Mouse (Mus musculus) liver, embryonic 15.5 days (tissue): ENCODE measurements around the gene Slc38a6. TPM values are rescaled to one million over a fixed set of nuclear protein-coding genes. Genes with fewer than 3 reads are reported as not detected.

ENCODE experiments used
- ATAC-seq: fragments of 200-750 bp; cut with Nextera tagmentation; 2 replicates; pipeline ENCODE4 v1.8.0; 2017; ENCODE audit warnings: moderate number of reproducible peaks, mild to moderate bottlenecking, moderate library complexity; ENCODE audit not compliant: insufficient read depth
- H3K27ac ChIP-seq: fragments of 300-500 bp; sonication (generic); replicated peaks from 2 replicates; pipeline ENCODE4 v1.5.1; 2015; ENCODE audit warnings: mild to moderate bottlenecking, inconsistent platforms
- H3K27me3 ChIP-seq: fragments of 300-500 bp; sonication (generic); 2 replicates; pipeline ENCODE4 v1.6.1; 2015; ENCODE audit warnings: mild to moderate bottlenecking, inconsistent platforms
- H3K36me3 ChIP-seq: fragments of 300-500 bp; sonication (generic); replicated peaks from 2 replicates; pipeline ENCODE4 v1.6.1; 2015; ENCODE audit warnings: moderate library complexity, mild to moderate bottlenecking, inconsistent platforms
- H3K4me1 ChIP-seq: fragments of 300-500 bp; sonication (generic); replicated peaks from 2 replicates; pipeline ENCODE4 v1.6.1; 2015; ENCODE audit warnings: inconsistent platforms
- H3K4me2 ChIP-seq: fragments of 300-500 bp; sonication (generic); 2 replicates; pipeline ENCODE4 v1.6.1; 2015; ENCODE audit warnings: moderate library complexity, mild to moderate bottlenecking, inconsistent platforms
- H3K4me3 ChIP-seq: fragments of 300-500 bp; sonication (generic); replicated peaks from 2 replicates; pipeline ENCODE4 v1.5.1; 2015; ENCODE audit warnings: mild to moderate bottlenecking, inconsistent platforms
- H3K9ac ChIP-seq: fragments of 300-500 bp; sonication (generic); 2 replicates; pipeline ENCODE4 v1.6.1; 2015; ENCODE audit warnings: moderate library complexity, mild to moderate bottlenecking, inconsistent platforms
- H3K9me3 ChIP-seq: fragments of 300-500 bp; sonication (generic); replicated peaks from 2 replicates; pipeline ENCODE4 v1.6.1; 2016; ENCODE audit warnings: inconsistent platforms
- WGBS: fragments of 180-500 bp; shearing (Covaris S2); methylation state at CpG from one replicate; pipeline ENCODE4 v1.1.7; 2015; ENCODE audit warnings: mixed read lengths; ENCODE audit not compliant: insufficient replicate concordance; 5-methylcytosine and 5-hydroxymethylcytosine counted together
- polyA plus RNA-seq: library from polyadenylated mRNA; unstranded; fragments of >200 nt; fragmentation: Nextera tagmentation; extraction: Ambion mirVana; gene quantifications from 2 replicates; pipeline ENCODE4 v1.2.1, GENCODE M21; 2015

Slc38a6 gene
- polyA plus RNA-seq, 1 experiment from 2014 or later, result 1.0 TPM

- Histone ChIP-seq H3K9me3 (no peaks in the 10 kb centered on the region), H3K27me3 (no peaks in the 10 kb centered on the region), H3K4me2 (0 out of 2 replicates have a peak overlapping the region, but pooled peaks have one; percentile 16), H3K4me3 (no peak overlapping the region), H3K9ac (no peak overlapping the region), H3K4me1 (no peaks in the 10 kb centered on the region; the same call in 1 of the 2 replicates), H3K27ac (no peak overlapping the region), H3K36me3 (no peaks in the 10 kb centered on the region)
- ATAC-seq, result no peak
- WGBS, result 19% methylated on average over 14 of the region's 14 CpGs
These were observed 55.4 kb downstream of the Slc38a6 start for GRCm38 (mm10) chr12:73341703-73342663.

GRCm38 (mm10) chr12:73344300-73344699, 57.7 kb downstream of the Slc38a6 start:
- ATAC-seq, result no peak
- Histone ChIP-seq H3K27ac (no peak overlapping the region), H3K4me3 (no peak overlapping the region), H3K4me2 (no peak overlapping the region), H3K9me3 (no peaks in the 10 kb centered on the region), H3K36me3 (no peaks in the 10 kb centered on the region), H3K4me1 (no peaks in the 10 kb centered on the region; the same call in 1 of the 2 replicates), H3K27me3 (no peaks in the 10 kb centered on the region), H3K9ac (no peak overlapping the region)
- WGBS, result 69% methylated on average over 4 of the region's 4 CpGs

GRCm38 (mm10) chr12:73345157-73345556, 58.6 kb downstream of the Slc38a6 start:
- H3K4me3 ChIP-seq, result no peak overlapping the region
- H3K9ac ChIP-seq, result no peak overlapping the region
- 46% methylated on average over 12 of the region's 12 CpGs for WGBS
- no peaks in the 10 kb centered on the region for H3K36me3 ChIP-seq
- H3K4me2 ChIP-seq, result no peak overlapping the region
- H3K27me3 ChIP-seq, result no peaks in the 10 kb centered on the region
- no peaks in the 10 kb centered on the region for H3K9me3 ChIP-seq
- H3K27ac ChIP-seq, result no peak overlapping the region
- no peak for ATAC-seq
- no peaks in the 10 kb centered on the region; the same call in 1 of the 2 replicates for H3K4me1 ChIP-seq

GRCm38 (mm10) chr12:73347202-73347601, 60.6 kb downstream of the Slc38a6 start:
- Histone ChIP-seq H3K4me2 (no peak overlapping the region), H3K4me3 (no peak overlapping the region), H3K4me1 (no peaks in the 10 kb centered on the region), H3K36me3 (no peaks in the 10 kb centered on the region), H3K27ac (no peak overlapping the region), H3K9me3 (no peaks in the 10 kb centered on the region), H3K27me3 (no peaks in the 10 kb centered on the region), H3K9ac (no peak overlapping the region)
- 70% methylated on average over 7 of the region's 7 CpGs for WGBS
- ATAC-seq, result no peak

- Histone ChIP-seq H3K4me1 (no peaks in the 10 kb centered on the region), H3K27me3 (no peaks in the 10 kb centered on the region), H3K27ac (no peak overlapping the region), H3K36me3 (no peaks in the 10 kb centered on the region), H3K9me3 (no peaks in the 10 kb centered on the region), H3K4me3 (no peak overlapping the region), H3K4me2 (no peak overlapping the region), H3K9ac (no peak overlapping the region)
- ATAC-seq, result no peak
- WGBS, result 65% methylated on average over 7 of the region's 7 CpGs
These were observed 63.9 kb downstream of the Slc38a6 start for GRCm38 (mm10) chr12:73350466-73350865.

- no peaks in the 10 kb centered on the region for H3K36me3 ChIP-seq
- H3K27ac ChIP-seq, result no peak overlapping the region
- H3K9ac ChIP-seq, result no peak overlapping the region
- H3K27me3 ChIP-seq, result no peaks in the 10 kb centered on the region
- H3K4me3 ChIP-seq, result no peak overlapping the region
- no peak overlapping the region for H3K4me2 ChIP-seq
- ATAC-seq, result no peak
- WGBS, result 62% methylated on average over 9 of the region's 9 CpGs
- H3K4me1 ChIP-seq, result no peaks in the 10 kb centered on the region
- H3K9me3 ChIP-seq, result no peaks in the 10 kb centered on the region
These were observed 64.4 kb downstream of the Slc38a6 start for GRCm38 (mm10) chr12:73350982-73351381.

GRCm38 (mm10) chr12:73351746-73352145, 65.2 kb downstream of the Slc38a6 start:
- Histone ChIP-seq H3K27ac (no peak overlapping the region), H3K4me2 (no peak overlapping the region)

GRCm38 (mm10) chr12:73353362-73353761, 66.8 kb downstream of the Slc38a6 start:
- Histone ChIP-seq H3K9me3 (no peaks in the 10 kb centered on the region), H3K4me2 (no peak overlapping the region), H3K4me3 (no peak overlapping the region), H3K36me3 (no peaks in the 10 kb centered on the region), H3K27me3 (no peaks in the 10 kb centered on the region), H3K4me1 (no peaks in the 10 kb centered on the region), H3K27ac (no peak overlapping the region), H3K9ac (no peak overlapping the region)
- WGBS, result 79% methylated on average over 5 of the region's 5 CpGs
- ATAC-seq, result no peak

More at GRCm38 (mm10) chr12:73351746-73352145, 65.2 kb downstream of the Slc38a6 start:
- Histone ChIP-seq H3K27me3 (no peaks in the 10 kb centered on the region), H3K9me3 (no peaks in the 10 kb centered on the region), H3K36me3 (no peaks in the 10 kb centered on the region), H3K9ac (no peak overlapping the region), H3K4me3 (no peak overlapping the region), H3K4me1 (no peaks in the 10 kb centered on the region)
- no peak for ATAC-seq
- WGBS, result 62% methylated on average over 14 of the region's 14 CpGs

GRCm38 (mm10) chr12:73354521-73354920, 67.9 kb downstream of the Slc38a6 start:
- Histone ChIP-seq H3K36me3 (no peaks in the 10 kb centered on the region), H3K4me1 (no peaks in the 10 kb centered on the region), H3K4me3 (no peak overlapping the region), H3K4me2 (no peak overlapping the region), H3K9ac (no peak overlapping the region), H3K27me3 (no peaks in the 10 kb centered on the region), H3K9me3 (no peaks in the 10 kb centered on the region), H3K27ac (no peak overlapping the region)
- ATAC-seq, result no peak
- WGBS, result 70% methylated on average over 4 of the region's 4 CpGs

- no peak overlapping the region for H3K27ac ChIP-seq
- H3K9ac ChIP-seq, result no peak overlapping the region
- ATAC-seq, result no peak
- no peaks in the 10 kb centered on the region for H3K27me3 ChIP-seq
- H3K36me3 ChIP-seq, result no peaks in the 10 kb centered on the region
- 78% methylated on average over 14 of the region's 14 CpGs for WGBS
- no peak overlapping the region for H3K4me2 ChIP-seq
- no peaks in the 10 kb centered on the region for H3K9me3 ChIP-seq
- no peak overlapping the region for H3K4me3 ChIP-seq
- no peaks in the 10 kb centered on the region for H3K4me1 ChIP-seq
These were observed 68.7 kb downstream of the Slc38a6 start for GRCm38 (mm10) chr12:73355084-73355775.

GRCm38 (mm10) chr12:73356696-73357095, 70.1 kb downstream of the Slc38a6 start:
- WGBS, result 42% methylated on average over 2 of the region's 2 CpGs
- Histone ChIP-seq H3K4me1 (no peaks in the 10 kb centered on the region), H3K27me3 (no peaks in the 10 kb centered on the region), H3K4me2 (no peak overlapping the region), H3K9ac (no peak overlapping the region), H3K27ac (no peak overlapping the region), H3K9me3 (no peaks in the 10 kb centered on the region), H3K4me3 (no peak overlapping the region), H3K36me3 (no peaks in the 10 kb centered on the region)
- ATAC-seq, result no peak
